Mouse (Mus musculus): ENCODE data around the gene Ttyh2.

GRCm38 (mm10) chr11:114702996-114703361 lies 27.7 kb downstream of the Ttyh2 start:
- no peak for TF ChIP-seq CTCF (IDR thresholded peaks at IDR 0.05; ENCODE audit: low read depth)
- no peak for TF ChIP-seq EP300 (IDR thresholded peaks at IDR 0.05; ENCODE audit: low read depth)

Data from liver, postnatal 0 days (tissue).